Mouse (Mus musculus): ENCODE results near the gene Tesc.

Tesc gene

DNA sequence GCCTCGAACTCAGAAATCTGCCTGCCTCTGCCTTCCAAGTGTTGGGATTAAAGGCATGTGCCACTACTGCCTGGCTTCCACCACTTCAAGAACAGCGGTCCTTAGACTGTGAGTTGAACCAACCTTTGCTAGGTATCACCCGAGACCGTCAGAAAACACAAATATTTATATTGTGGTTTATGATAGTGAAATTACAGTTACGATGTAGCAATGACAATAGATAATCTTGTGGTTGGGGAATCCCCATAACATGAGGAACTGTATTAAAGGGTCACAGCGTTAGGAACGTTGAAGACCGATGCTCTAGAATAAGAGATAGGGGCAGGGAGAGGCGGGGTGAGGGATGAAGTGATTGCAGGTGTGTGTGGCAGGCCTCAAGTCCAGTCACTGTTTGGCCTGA lies 17.8 kb downstream of the Tesc start:
- DNase-seq, result no peak

DNA sequence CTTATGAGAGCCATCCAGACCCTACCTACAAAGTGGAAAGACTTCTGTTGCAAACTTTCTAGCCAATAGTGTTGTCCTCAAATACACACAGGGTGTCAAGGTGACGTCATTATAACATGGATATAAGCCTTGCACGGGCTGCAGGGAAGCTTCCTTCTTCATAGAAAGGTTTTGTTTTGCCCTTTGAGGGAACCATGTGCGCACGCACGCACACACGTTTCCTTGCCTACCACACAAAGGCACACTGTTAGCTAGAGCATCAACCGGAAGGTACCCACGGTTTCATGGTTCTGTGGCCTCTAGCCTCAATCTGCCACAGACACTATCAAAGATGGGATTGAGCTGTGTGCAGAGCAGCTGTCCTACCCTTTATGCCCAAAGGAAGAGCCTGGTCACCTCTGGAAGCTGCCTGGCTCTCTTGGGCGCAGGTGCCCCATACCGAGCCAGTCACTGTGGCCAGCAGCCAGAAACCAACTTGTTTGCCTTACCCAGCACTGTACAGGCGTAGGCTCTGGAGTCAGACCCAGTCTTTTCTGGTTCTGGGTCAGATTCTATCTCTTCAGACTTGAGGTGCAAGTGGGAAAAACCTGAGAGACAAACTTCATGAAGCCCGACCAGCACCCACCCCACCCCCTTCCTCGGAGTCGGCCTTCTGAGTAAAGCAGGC lies 19.7 kb downstream of the Tesc start:
- DNase-seq, result no peak

DNA sequence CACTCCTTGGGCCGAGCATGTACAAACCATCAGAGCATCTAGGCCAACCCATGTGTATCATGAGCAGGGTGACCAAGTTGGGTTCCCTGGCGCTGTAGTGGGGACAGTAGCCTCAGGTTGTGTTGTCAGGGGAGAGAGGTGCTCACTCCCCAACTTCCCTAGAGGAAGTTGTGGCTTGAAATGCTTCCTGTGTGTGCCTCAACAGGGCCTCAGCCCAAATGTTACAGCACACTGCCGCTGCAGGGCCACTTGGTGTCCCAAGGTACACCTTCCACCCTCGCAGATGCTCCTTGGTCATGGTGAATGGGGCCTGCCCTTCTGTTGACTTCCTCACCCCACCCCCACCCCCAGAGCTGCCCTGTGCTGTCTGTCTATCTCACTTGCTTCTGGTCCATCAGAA lies 20.9 kb downstream of the Tesc start:
- DNase-seq, result no peak

DNA sequence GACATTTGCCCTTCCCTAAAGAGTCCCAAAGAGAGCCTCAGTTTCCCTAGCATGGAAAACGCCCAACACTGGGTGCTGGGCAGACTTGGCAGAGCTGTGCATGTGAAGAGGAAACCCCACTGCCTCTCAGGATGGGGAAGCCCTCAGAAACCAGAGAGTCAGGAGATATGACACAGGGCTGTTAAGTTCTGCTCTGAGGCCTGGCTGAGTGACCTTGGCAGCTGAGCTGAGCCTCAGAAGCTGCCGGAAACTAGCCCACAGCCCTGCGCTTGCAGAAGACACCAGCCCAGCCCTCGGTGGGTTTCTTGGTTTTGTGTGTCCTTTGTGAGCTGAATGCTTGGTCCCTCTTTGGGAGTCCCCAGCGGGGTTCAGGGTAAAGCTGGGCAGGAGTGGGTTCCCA lies 21.4 kb downstream of the Tesc start:
- DNase-seq, result no peak

DNA sequence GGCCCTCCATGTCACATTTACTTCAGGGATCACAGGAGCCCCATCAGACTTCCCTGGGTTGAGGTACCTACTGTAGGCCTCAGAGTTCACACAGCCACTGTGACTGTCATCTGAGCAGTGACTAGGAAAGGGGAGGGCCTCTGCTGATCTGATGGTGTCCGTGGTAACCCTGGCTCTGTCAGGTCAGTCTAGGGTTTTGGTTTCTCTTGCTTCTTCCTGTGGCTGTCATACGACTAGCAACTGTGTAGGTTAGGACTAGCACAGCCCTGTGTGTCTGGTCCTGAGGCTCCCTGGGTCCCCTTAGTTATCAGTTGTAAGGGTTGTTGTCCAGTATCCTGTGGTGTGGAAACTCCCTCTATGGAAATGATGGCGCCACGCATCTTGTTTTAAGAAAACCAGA lies 23.2 kb downstream of the Tesc start:
- no peak for DNase-seq

DNA sequence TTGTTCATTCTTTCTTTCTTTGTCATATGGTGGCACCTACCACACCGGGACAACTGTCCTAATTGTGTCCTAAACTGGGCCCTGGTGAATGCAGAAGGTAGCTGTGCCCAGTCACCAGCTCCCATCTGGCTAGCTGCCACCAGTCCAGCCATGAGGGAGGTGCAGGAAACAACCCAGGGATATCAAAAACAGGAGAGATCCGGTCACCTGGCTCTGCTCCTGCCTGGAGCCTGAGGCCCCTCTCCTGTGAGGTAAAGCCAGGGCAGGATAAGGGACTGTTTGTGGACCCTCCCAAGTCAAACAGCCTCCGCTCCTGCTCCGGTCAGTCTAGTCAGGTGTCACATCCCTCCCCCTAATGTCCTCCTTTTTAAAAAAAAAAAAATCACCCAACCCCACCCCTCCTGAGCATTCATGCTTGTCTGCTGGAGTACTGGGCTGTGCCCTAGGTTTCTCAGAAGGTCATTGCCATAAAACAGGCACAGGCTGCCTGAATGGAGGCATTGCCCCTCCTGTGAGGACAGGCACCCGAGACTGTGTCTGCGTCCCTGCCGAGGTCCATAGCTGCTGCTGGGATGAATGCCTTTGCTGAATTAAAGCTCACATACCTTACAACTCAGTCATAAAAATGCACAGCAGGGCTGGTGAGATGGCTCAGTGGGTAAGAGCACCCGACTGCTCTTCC lies 24.6 kb downstream of the Tesc start:
- DNase-seq, result peak; percentile 70 to 80

DNA sequence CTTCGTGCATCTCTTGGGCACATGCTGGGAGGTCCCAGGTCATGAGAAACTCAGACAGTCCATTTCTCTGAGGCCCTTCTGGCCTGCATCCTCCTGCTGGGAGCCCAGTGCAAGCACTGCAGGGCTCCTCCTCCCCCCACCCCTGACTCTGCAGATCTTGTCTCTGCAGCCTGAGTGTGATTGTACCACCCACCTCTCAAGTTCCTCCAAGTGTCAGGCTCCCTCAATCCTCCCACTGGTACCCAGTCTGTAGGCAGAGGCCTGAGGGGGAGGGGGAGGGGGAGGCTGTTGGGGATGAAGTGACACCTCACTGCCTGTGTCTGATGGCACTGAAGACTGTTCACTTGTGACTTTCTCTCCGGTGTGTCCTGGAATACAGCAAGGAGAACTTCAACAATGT lies 25.7 kb downstream of the Tesc start:
- DNase-seq, result no peak

DNA sequence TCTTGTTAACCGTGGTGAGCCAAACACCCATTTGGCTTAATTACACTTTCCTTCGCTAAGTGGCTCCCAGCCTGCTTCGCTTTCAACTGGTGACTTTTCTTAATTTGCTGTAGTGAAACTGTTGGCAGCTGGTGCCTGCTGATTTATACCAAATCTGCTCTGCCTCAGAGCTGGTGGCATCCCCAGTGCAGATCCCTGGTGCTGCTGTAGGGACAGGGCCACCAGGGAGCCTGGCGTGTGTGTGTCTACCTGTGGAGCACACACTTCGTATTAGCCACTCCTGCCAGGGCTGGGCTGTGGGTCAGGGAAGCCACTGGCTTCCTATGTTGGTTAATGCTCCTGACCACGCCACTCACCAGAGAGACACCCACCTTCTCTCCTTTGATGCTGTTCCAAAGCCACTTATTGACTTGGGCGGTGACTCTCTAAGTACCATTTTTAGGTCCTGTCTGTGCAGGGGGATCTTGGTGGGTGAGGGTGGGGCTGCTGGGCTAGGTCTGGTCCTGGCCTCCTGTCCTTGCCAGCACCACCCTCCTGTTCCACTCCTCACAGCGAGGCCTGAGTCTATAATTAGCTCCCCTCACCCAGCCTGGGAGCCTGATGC lies 30.1 kb downstream of the Tesc start:
- DNase-seq, result no peak

DNA sequence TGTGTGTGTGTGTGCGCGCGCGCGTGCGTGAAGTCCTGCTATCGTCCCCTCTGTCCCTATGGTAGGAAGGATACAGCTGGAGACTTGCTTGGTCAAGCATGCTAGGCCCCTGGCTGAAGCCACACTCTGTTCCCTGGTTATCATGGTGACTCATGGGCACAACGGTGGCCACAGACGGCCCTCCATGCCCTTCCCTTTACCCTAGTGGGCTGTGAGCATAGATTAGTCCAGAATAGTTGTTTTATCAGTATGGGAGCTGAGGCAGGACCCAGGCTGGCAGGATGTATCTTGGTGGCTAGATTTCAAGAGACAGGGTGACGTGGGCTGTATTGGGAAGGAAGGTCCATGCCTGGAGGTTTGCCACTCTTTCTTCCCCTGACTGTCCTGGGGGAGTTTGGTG lies 31.3 kb downstream of the Tesc start:
- DNase-seq, result no peak

DNA sequence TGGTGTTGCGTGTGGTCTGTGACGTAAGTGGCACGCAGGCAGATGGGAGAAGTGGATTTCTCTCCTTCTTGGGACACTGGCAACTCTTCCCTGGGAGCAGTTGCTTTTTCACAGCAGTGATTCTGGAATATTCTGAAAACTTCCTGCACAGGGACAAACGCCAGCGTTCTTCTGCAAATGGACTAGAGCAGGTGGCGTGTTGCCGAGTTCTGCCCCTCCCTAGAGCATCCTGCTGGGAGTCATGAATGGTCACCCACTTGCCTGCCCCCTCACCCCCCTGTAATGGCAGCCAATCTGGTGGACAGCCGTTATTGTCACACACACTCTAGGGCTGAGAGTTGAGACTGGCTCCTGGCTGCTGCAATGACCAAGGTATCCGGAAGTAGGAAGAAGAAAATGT lies 32.1 kb downstream of the Tesc start:
- no peak for DNase-seq

DNA sequence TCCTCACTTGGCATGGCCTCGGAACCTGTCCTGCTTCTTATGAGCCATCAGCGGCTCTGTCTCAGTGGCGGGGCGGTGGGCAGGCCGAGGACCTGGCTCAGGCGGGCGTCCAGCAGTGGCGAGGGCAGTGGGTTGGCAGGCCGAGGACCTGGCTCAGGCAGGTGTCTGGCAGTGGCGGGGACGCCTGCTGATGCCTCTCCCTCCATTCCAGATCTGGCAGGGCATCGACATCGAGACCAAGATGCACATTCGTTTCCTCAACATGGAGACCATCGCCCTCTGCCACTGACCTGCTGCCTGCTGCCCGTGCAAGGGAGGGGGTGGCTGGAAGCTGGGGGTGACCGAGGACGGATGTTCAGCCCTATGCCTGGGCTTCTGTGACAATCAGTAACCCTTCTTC lies 33.8 kb downstream of the Tesc start:
- no peak for DNase-seq

DNA sequence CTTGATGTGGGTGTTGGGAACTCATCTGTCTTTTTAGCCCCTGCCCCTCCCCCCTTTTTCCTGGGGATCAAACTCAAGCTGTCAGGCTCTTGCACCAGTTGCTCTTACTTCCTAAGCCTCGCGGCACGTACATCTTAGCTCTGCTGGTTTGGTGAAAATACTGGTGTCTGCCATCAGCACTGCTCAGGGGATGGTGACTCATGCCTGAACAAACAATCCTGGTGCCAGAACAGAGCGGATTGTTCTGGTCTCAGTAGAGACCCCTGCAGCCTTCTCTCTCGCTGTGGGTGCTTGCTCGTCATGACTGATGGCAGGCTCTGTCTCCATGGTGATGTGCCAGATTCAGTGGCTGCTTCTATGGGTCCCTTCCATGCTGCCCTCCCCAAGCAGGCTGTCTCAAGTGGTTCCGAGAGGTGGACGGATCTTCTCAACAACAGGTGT lies 35.7 kb downstream of the Tesc start:
- DNase-seq, result no peak

DNA sequence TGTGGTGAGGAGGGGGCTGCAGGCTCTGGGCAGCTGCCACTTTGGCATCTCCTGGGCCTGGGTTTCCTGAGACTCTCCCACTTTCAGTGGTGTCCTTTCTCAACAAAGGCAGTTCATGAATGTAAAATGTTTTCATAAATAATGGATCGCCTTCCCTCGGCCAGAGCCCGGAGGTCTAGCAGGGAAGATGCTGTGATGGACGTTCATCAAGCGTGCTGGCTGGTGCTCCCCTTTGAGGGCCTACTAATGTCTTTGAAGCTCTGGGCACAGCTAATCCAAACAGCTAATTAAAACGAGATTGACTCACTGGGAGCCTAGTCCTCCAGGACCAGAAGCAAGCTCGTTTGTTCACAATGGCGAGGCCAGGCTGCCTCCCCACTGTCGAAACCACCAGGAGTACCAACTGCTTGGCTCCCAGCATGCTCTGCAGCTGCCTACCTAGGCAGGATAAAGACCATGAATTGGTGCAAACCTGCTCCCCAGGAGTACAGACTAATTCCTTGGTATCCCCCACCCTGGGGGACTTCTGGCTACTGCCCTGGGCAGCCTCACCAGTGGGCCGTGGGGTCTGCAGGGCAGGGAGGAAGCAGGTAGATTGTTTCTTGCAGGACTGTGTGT lies 36.9 kb downstream of the Tesc start:
- no peak for DNase-seq

DNA sequence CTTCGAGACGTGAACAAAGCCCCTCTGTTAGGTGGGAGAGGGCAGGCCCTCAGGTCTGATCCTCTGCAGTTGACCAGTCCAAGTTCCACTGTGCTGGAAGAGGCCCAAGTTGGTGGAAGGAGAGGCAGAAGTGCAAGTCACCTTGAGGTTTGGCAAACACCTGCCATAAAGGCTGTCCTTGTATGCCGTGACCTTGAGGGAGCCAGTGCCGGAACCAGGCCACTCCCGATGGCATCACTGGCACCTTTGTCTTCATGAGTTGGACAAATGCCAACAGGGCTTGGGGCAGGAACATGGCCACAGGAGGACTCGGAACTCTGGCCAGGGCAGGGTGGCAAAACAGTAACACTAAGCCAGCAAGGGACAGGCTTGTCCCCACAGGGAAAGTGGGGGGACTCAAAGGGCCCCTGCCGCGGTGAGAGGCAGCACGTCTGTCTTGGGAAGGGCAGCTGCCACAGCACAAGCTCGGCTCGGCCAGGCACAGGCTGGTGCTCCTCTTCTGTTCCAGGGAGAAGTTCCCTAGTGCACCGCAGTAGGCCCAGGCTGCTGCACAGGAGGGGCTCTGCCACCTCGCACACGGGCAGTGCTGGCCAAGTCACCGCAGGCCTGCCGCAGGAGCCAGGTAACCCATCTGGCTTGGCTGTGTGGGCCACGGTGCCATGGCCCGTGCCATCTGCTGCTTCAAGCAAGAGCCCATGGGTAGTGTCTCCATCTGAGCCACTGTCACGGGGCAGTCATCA lies 38.1 kb downstream of the Tesc start:
- peak; percentile 44 to 68 for DNase-seq

DNA sequence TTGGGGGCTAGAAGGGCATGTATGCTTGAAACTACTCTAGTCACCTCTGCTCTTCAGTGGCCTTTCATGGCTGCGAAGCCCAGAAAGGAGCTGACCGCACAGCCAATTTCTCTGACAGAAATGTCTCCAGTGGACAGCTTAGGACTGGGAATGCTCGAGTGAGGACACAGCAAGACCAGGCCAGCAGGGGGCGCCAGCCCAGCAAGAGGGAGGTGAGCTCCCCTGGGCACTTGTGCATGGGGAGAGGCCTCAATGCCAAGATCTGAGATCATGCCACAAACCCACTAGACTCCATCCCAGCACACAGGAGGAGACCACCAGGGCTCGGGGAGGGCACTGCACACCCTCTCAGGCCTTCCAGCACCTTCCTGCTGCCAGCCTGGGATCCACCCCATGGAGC lies 39.3 kb downstream of the Tesc start:
- peak; percentile 85 to 89 for DNase-seq

DNA sequence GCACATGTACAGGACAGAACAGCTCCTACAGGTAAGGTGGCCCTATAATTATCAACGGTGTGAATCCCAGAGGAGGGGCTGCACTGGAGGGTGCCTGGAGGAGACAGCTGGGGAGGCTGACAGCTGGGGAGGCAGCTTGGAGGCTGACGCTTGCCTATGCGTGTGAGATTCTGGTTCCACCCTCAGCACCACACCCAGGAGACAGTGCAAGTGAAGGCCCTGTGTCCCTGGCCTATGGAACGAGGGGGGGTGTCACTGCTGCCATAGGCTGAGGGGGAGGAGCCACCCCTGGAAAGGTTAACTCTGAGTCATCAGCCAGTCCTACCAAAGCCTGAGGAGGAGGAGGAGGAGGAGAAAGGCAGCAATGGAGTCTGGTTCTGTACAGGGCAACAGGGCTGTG lies 40.0 kb downstream of the Tesc start:
- DNase-seq, result no peak

DNA sequence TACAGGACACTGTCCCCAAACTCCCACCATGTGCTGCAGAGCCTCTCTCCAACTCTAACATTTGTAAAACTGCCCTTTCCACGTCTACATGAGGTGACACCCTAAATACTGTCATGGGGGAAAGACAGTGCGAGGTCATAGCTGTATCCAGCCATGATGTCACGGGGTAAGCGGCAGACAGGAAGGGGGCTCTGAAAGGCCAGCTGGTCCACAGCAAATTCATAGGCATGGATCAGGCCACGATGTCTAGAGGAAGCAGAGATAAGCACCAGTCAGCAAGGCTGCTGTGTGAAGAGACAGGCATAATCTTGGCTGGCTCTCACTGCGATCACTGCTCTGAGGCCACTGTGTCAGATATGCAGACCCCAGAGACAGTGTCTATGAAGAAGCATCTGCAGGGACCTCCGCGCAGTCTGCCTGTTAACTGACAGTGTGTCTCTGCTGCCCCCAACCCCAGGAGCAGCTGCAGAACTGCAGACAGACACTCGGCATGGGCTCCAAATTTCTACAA lies 40.5 kb downstream of the Tesc start:
- no peak for DNase-seq

DNA sequence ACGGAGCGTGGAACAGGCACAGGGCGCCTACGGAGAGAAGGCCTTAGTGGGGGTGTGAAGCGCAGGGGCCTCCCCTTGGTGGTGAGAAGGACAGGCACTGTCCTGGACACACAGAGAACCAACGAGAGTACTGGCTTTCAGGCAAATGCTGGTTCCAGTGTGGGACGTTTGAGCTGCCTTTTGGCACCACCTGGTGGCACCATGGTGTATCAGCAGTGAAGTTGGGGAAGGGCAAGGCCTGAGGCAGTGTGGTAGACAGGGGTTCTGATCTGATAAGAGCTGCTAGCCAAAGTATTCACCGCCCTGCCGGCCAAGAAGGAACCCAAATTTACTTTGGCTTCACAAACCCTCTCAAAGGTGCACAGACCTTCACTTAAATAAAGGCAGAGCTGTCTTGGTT lies 41.8 kb downstream of the Tesc start:
- DNase-seq, result peak; percentile 78 to 82

DNA sequence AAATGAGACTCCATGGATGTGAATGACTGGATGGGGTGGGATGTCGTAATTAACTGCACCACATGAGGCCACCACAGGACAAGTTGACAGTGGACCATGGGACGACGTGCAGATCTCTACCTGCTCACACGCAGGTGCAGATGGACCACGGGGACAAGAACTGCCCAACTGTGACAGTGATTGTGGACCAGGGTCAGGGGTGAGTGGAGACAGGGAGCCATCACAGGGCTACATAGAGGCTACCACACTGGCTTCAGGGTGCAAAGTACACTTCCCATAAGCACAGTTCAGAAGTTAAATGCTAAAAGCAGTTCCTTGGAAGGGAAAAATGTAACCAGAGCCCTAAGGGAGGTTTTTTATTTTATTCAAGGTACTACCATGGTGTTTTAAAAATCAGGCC lies 44.2 kb downstream of the Tesc start:
- peak in 1 of 2 experiments; percentile 39 for DNase-seq

DNA sequence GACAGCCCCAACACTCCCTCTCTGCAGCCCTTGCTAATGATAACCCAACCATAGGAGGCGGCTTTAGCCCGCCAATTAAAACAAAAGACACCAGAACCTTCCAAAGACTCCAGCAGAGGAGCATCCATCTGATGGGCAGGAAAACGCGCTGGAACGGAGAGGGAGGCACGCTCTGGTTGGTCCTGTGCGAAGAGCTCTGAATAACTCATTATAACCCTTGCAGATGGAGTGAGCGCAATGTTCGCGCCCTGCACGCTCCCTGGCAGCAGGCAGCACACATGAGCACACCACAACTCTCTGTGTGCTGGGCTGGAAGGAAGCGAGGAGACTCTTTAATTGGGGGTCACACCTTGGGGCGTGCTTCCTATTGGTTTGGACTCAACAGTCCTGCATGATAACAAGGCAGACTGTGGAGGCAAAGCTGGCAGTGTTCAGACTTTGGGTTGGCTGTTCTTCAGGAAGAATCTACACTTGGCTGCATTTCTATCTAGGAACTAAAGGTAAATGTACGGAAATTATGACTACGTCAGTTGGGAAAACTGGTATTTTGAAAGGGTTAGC lies 45.8 kb downstream of the Tesc start:
- no peak for DNase-seq

DNA sequence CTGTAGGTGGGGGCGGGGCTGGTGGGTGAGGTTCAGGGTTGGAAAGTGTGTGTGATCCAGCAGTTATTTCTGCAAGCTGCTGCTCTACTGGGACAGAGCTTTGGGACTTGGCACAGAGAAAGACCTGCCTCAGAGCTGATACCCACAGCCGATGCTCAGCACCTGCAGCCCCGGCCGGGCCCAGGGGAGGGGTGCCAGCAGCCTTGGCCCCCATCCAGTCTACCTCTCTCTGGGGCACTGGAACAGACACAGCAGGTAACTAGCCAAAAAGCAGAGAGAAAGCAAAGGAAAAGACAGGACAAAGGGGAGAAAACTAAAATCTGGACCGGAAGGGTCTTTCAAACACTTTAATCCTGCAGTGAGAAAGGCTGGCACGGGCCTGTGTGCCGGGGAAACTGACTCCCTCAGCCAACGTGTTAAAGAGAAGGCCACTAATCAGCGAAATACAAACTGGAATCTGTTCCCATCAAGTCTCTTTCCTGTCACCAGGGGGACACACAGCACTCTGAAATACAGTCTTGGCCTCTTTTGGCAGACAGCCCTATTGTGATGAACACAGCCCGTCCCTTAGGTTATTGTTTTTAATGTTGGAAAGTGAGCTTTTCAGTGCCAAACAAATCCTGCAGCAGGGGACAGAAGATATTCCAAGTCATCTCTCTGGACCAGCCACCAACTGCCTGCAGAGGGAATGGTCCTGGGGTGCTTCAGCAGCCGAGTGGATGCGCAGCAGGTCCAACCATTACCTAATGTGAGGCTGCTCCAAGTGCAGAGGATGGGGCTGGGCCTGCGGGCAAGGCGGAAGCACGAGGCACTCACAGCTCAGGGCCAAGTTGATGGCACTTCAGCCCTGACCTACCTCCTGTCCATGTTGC lies 49.4 kb downstream of the Tesc start:
- no peak for DNase-seq

DNA sequence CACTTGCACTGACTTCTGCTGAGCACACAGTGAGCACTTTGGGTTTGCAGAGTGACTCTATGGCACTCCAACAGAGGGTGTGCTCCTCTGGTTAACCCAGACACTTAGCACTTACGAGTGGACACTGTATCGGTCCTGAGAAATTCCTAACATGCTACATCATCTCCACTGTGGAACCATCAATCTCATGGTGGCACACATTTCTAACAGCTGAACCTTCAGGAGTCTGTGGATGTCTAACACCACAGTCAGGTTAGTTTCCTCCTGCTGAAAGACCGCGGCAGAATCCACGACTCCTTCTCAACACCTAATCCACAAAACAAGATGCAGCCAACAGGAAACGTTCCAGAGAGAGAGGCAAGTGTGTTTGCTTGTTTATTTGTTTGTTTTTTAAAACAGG lies 51.0 kb downstream of the Tesc start:
- no peak for DNase-seq

All from kidney, postnatal 4 days (tissue).